Mouse (Mus musculus): Measurements from ENCODE around the gene Unc5b.
"Not testable (repeated sequence)": the region's sequence is repeated elsewhere in the genome, so short reads cannot be mapped to it uniquely, and the experiment has no call there.

Unc5b gene

DNA sequence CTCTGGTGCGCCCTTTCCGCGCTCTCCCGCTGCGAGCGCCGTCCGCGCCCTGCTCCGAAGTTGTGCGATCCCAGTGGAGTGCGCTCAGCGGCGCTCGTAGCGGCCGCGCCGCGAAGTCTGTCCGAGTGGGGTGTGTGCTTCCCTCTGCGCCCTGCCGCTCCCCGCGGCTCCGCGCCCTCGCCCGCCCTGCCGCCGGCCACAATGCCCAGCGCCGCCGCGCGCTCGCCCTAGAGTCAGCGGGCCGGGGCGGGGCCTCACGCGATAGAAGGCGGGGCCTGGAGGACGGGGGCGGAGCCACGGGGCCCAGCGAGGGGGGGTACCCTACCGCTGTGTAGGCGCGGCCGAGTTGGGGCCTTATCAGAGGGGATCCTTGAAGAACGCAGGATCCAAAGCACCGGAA is at the start of gene Unc5b:
Gene Unc5b, minus strand, starts transcription at position 203 of the 400 bp plus-strand sequence.
- in situ Hi-C loops (cut with MseI, MboI) = loop anchor here in 1 of 2 experiments (5.0 kb wide), 1 partner anchor 221 kb away; no protein-coding TSS in a partner anchor

DNA sequence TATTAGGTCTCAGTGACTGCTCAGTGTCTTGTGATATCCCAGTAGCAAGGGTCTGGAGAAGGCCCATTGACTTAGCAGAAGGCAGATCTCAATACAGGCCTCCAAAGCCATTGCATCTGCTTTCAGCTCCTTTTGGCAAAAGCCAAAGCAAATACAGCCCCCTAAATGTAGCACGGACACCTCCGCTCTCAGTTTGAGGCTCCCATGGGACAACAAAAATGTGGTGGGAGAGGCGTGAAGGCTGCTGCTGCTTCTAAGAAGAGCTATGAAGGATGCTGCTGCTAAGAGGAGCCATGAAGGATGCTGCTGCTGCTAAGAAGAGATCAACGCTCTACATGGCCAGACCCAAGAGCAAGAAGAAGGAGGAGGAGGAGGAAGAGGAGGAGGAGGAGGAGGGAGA is 48.4 kb upstream of the Unc5b start:
- in situ Hi-C loops (cut with MseI, MboI) = no loop called here

DNA sequence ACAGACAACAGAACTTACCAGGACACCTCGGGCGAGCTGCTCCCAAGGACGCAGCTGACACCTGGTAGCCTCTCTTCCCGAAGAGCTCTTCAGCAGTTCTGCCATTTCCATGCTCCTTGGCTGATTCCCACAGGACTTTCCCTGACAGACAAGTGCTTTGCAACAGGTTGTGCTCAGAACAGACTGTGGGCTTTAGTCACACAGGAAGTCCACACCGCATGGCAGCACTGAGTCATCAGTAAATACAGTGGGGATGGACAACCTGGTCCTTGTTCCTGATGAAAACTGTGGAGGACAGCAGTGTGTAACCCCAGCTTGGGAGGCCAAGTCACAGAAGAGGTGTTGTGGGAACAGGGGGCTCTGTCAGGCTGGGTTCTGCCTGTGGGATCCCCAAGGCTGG is 45.7 kb upstream of the Unc5b start:
- in situ Hi-C loops (cut with MseI, MboI) = no loop called here

DNA sequence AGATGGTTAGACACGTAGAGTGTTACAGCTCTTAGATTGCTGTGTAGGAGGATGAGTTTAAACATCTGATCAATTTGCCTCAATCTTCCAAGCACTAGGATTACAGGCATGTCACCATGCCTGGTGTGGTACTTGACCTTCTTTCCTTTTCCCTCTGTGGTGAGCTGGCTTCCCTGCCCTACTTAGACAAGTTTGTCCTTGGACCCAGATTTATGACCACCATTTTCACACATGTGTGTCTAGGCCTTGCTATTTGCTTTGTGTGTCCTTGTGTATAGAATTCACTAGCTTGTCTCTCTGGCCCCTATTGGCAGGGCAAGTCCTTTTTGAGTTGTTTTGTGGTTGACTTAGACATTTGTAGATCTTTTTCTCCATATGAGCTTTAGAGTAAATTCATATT is 43.6 kb upstream of the Unc5b start:
- in situ Hi-C loops (cut with MseI, MboI) = no loop called here

DNA sequence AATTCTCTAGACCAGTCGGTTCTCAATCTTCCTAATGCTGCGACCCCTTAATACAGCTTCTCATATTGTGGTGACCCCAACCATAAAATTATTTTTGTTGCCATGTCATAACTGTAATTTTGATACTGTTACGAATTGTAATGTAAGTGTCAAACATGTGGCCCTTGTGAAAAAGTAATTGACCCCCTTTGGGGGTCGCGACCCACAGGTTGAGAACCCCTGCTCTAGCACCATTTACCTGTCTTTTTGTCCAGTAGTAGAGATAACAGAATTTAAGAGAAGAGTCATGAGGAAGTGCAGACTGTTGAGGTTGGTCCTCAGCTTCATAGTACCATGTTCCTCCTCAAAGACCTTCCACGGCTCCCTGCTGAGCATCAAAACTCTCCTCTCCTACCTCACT is 31.9 kb upstream of the Unc5b start:
- in situ Hi-C loops (cut with MseI, MboI) = no loop called here

DNA sequence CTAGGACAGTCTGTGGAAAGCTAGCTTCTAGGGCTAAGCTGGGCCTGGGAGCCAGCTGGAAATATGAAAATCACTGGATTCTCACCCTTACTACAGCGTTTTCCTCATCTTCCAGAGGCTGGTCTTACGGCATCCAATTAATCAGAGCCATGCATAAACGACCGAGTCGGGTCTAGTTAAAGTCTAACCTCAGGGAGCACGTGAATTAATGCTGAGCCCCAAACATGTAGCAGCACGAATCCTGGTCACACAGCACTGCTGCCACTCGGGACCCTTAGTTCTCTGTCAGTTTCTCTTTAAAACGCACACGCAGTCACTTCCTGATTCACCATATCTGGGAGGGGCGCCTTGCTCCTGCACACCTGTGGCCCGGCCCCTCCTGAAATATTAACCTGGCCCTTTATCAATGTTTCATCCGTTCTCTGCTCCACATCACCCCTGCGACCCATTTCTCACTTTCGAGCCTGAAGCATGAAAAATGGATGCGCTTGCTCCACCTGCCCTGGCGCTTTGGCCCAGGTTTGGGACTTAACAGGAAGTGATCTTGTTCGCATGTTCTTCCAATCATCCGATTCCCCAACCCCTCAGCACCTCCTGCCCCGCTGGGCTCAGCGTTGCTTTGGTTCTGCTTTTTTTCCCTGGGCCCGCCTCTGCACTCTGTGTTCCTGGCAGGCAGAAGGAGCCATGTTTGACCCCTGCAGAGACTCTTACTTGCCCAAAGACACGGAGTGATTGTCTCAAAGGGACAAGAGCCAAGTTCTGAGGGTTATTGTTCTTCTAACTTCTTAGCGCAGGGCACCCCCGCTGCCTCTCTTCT is 31.3 kb upstream of the Unc5b start:
- in situ Hi-C loops (cut with MseI, MboI) = no loop called here

DNA sequence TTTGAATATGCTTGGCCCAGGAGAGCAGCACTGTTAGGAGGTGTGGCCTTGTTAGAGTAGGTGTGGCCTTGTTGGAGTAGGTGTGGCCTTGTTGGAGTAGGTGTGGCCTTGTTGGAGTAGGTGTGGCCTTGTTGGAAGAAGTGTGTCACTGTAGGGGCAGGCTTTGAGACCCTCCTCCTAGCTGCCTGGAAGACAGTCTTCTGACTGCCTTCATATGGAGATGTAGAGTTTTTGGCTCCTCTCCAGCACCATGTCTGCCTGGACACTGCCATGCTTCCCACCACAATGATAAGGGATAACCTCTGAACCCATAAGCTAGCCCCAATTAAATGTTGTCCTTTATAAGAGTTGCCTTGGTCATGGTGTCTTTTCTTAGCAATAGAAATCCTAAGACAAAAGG is 13.9 kb upstream of the Unc5b start:
- in situ Hi-C loops (cut with MseI, MboI) = not testable (repeated sequence)

DNA sequence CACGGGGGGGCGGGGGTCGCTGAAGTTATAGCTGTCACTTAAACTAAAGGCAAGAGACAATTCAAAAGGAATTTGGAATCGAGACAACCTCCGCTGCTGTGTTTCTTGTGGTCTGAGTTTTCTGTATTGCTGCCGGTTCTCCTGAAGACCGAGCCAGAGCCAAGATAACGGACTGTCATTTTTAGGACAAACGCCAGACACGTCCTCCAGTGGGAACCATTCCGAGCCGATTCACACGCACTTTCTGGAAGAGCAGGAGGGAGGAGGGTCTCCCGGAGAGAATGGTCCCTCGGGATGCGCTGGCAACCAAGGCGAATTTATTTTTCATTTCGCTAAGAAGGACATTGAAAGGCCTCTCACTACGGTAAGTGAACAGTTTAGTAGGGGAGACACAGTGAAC is 7.4 kb upstream of the Unc5b start:
- in situ Hi-C loops (cut with MseI, MboI) = loop anchor here in 1 of 2 experiments (5.0 kb wide), 1 partner anchor 213 kb away; no protein-coding TSS in a partner anchor

DNA sequence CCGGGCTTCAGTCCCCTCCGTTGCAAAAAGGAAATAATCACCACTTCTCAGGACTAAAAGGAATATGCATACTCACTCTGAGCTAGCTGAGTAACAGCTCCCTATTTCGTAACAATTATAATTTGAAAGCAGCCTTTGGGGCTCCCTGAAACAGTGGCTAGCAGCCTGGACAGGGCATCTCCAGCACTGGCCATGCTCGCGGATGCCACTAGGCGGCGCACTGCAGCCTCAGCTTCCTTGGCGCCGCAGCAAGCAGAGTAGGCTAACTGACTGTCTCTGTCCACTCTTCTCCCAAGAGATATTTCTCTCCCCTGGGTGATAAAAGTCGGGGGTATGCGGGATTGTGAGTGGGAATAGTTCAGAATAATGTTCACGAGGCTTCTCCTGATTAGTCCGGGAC is 3.6 kb upstream of the Unc5b start:
- in situ Hi-C loops (cut with MseI, MboI) = loop anchor here (5.0 kb wide), 1 partner anchor 217 kb away; no protein-coding TSS in a partner anchor

DNA sequence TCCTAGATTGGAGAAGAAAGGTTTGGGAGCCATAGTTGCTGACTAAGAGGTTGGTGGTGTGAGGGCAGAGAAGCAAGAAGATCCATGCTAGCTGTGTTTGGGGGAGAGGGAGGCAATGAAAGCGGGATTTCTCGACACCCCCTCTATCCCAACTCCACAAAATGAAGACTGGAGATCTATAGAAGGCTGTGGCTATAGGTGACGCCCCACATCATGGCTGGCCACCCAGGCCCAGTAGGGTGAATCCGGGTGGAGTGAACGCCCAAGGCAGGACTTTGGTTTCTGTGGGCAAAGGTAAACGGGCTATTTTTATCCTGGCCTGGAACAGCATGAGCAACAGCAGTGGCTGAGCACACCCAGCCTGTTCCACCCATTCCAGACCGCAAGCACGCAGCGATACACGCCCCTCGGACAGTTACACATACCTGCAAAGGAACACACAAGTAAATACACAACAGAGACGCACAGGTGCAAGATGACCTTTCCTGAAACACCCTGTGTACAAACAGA is 1.3 kb upstream of the Unc5b start:
- in situ Hi-C loops (cut with MseI, MboI) = loop anchor here in 1 of 2 experiments (5.0 kb wide), 1 partner anchor 220 kb away; no protein-coding TSS in a partner anchor

DNA sequence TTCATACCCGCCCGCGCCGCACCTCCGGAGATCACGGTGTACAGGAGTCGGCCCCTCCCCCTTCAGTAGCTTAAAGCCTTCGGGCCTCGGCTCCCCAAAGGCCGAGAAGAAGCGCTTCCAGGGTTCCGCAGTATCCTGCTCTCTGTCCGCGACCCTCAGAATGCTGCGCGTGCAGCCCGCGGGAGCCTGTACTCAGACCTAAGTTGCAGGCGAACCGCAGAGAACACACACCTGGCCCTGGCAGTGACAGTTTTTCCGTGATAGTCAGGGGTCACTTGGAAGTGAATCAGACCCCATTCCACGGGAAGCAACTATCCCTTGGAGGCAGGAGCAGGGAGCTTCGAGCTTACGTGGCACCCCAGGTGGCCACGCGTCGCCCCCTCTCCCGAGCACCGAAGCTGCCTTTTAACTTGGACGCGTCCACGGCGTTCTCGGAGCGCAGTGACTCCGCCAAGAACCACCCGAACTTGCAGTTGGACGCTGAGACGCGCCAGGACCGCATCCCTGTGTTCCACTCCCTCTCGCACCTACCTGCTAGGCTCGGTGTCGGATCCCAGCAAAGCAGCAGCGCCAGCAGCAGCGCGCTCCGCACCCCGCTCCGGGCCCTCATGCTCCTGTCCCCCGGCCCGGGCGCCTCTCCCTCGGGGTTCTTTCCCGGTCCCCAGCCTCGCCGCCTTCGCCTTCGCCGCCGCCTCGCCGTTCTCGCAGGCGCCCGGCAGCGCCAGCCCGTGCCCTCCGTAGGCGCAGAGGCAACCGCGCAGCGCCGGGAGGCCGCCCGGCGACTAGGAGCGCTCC is 628 bp downstream of the Unc5b start:
- in situ Hi-C loops (cut with MseI, MboI) = loop anchor here in 1 of 2 experiments (5.0 kb wide), 1 partner anchor 222 kb away; no protein-coding TSS in a partner anchor

DNA sequence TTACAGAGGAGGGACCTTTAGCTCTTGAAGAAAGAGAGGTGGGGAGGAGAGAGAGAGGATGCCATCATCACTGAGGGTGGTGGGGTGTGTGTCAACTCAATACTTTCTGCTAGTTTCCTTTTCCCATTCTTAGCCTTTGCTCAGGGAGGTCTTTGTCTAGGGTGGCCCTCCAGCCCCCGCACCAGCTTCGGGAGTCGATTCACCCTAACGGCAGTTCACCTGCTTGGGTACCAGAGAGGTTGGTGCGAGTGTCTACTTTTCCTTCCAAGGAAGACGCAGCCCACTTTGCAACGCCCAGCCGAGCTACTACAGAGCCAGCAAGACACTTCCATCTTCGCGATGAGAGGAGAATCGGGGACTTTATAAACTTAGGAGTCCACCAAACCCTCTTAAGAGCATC is 1.4 kb downstream of the Unc5b start:
- in situ Hi-C loops (cut with MseI, MboI) = loop anchor here in 1 of 2 experiments (5.0 kb wide), 1 partner anchor 222 kb away; no protein-coding TSS in a partner anchor

DNA sequence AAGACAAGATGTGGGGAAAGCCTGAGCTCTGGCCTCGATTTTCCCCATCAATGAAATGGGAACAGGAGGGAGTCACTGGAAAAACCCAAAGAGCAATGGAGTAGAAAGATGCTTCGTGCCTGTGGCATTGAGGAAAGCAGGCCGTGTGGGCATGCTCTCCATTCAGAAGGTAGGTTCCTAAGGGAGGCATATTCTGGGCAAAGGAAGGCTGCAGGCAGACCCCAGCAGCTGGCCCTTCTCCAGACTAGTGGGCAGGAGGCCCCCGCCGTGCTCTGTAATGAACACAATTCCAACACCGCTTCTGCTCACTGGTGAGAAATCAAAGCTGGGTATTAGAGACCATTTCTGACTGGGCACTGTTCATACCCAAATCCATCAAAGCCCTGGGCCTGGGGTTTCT is 2.3 kb downstream of the Unc5b start:
- in situ Hi-C loops (cut with MseI, MboI) = no loop called here

DNA sequence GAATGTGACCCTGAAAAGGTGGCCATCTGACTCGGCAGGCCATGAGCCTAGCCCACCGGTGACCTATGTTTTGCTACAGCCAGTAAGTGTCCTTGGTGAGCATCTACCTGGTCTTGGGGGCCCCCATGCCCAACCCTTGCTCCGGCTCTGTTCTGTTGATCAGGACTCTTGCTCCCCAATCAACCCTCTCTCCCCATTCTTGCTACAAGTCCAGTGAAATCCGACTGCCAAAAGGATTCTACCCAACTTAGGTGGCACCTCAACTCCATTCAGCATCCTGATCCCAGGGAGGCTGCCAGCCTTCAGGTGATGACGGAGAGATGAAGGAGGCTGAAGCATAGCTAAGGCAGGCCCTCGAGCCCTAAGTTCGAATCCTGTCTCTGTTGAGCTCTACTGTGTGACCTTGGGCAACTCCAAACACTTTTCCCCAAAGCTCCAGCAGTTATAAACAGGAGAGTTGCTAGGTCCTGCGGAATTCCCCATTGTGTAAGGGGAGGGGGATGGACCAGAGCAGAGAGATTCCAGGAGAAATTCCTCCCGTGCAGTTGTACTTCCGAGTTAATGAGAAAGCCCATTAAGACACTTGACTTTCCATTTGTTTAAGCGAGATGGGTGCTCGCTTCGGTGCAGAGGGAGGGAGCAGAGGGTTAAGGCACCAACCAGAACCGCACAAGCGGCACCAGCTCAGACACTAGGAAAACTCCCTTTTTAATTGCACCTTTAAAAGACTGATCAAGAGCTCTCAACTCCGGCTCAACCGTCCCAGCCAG is 3.3 kb downstream of the Unc5b start:
- in situ Hi-C loops (cut with MseI, MboI) = no loop called here

DNA sequence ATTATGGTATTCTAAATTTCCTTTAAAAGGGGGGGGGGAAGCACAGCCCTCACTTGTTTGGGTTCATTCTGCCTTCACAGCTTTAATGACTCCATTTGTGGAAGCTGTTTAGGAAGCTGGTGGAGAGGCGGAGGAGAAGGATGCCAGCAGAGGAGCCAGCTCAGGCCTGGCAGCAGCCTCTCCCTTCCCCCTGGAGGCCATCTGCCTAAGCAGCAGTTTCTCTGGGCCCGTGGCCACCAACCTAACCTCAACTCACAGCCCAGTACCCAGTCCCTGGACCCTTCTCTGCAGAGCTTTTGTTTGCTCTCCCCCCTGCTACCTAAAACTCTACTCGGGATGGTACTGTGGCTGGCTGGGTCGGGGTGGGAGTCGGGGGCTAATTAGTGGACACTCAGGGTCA is 4.1 kb downstream of the Unc5b start:
- in situ Hi-C loops (cut with MseI, MboI) = no loop called here

DNA sequence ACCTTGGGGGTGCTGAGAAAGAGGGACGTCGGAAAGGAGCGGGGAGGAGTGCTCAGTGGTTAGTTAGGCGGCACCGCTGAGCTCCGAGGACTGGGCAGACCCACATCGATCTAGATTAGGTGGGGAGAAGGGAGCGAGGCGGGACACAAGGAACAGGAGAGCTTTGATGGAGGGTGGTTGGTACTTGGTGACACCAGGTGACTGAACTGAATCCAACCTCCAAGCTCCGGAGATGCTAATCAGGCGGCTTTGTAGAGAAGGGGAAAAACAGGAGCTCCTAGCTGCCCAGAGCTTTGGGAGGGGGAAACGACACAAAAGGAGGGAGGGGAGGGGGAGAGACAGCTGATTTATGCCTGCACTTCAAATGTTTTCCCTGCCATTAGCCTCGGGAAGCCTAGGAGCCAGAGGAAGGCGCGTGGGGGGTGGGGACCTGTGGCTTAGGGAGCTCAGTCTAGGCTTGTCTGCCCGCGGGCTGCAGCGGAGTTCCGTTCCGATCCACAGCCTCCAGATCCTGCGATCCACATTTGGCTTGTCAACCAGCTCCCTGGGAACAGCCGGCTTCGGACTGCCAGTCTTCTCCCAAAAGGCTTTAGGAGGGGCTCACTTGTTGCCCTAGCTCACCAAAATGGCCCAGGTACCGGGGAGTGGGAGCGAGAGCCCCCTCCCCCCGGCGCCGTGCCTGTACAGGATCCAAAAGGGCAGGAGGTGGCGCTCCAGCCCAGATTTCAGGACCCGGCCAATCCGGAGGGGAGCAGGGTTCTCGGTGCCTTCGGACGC is 4.7 kb downstream of the Unc5b start:
- in situ Hi-C loops (cut with MseI, MboI) = no loop called here

DNA sequence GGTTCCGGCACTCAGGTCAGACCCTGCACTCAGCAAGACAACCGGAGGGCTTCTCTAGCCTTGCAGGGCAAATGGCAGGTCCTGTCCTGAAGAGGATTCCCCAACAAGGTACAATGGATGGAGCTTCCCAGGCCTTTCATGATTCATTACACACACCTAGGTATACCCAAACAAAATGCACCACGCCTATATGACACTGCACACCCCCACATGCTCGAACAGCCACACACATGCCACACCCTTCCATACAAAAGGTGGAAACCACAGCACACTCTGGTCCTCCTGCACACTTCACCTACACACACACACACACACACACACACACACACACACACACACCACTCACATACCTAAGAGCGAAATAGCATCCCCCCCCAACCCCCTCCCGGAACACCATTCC is 5.4 kb downstream of the Unc5b start:
- in situ Hi-C loops (cut with MseI, MboI) = no loop called here

DNA sequence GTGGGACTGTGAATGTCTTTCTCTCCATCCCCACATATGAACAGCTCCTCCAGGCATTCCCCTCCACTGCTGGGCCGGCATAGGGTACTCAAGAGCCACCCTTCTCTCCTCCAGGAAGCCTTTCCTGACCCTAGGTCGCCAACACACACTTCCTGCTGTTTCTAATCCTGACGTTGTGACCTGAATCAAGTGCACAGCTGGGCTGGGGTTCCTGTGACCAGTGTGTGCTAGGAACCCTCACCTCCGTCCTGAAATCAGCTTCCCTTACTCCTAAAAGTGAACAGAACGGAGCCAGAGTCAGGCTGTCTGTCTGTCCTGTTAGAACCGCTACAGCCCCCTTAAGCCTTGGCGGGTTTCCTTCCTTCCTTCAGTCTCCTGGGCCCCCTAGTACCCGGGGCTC is 7.6 kb downstream of the Unc5b start:
- in situ Hi-C loops (cut with MseI, MboI) = no loop called here

DNA sequence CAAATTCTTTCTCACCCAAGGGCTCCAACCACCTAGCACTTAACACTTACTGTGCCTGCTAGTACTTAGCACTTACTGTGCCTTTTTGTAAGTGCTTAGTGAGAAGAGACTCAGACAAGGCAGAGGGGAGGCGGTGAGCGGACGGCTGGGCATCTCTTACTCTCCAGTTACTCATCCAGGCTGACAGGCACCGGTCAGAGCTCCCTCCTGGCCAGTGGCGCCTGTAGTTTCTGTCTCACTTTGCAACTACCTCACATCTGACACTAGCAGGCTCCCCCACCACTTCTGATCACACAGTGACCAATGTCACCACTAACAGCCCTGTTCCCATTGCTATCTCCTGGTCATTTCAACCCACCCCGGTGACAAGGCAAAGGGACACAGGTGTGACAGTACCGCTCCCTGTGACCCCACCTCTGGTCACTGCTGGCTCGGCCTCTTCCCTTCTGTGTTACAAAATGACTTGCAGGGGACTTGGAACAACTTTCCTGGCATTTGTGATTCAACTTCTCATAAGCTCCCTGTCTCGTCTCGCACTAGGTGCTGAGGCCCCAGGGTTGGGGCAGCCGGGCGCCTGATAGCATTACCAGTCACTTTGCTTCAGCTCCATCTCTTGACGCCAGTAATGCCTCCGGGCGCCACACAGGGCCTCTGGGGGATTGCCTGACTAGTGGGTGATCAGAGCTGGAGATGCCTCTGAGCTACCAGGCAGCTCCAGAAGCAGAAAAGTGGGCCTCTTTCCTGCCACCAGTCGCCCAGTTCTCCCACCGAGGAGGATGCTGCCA is 8.5 kb downstream of the Unc5b start:
- in situ Hi-C loops (cut with MseI, MboI) = no loop called here

All from mouse trophoblast stem cell (cell line).